Mouse (Mus musculus): Measurements from ENCODE around the gene Krt75. TPM values are rescaled to one million over a fixed set of nuclear protein-coding genes. Genes with fewer than 3 reads are reported as not detected.

Krt75 gene
- total RNA-seq (2021): not detected
- long read RNA-seq, experiment 1: 0 reads
- long read RNA-seq, experiment 2: 0 reads

DNA sequence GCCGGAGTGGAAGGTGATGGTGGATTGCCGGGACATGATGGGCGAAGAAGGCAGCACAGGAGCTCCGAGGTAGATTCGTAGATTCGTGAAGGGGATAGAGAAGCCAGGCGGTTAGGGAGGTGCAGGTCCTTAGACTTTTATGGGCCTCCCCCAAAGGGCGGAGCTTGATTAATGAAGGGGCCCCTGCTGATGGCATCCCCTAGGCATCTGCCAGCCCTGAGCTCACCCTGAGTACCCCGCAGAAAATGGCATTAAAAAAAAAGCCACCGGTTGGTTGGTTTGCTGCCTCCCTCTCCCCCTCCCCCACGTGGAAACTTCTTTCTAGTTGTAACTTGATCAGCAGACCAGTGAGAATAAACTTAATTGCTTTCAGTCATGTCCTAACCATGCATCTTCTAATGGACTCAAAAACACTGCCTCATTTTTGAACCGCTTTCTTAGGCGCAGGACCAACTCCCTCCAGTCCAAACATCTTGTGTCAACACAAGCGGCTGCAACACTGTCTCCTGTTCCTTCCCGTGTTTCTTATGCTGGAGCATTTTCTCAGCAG is at the start of gene Krt75:
TSS of gene Krt75 (minus strand) at position 109 of the 550 bp plus-strand sequence.
- DNase-seq (ENCODE audit: low spot score in 2 of 2): no peak

- no peak for DNase-seq (ENCODE audit: low spot score in 2 of 2)
These were observed 25.4 kb upstream of the Krt75 start for GRCm38 (mm10) chr15:101599123-101599522.

- DNase-seq (ENCODE audit: low spot score in 2 of 2): no peak
These were observed 14.5 kb upstream of the Krt75 start for GRCm38 (mm10) chr15:101588216-101588615.

DNA sequence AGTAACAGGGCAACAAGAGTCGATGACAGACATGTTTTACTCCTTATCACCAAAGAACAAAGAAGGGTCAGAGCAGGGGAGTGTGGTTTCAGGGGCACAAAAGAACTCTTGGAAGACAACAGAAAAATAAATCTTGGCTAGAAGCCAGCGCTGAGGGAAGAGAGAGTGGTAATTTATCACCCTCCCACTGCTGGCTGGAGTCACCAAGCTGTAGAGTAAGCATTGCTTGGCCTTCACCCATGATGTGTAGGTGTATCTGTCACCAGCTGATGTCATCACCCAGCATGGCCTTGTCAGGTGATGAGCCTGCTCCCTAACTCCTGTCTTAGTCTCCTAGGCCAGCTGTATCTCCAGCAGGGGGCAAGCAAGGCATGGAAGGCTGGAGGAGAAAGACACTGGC is 10.8 kb upstream of the Krt75 start:
- DNase-seq (ENCODE audit: low spot score in 2 of 2): no peak

GRCm38 (mm10) chr15:101583211-101583965 is 9.7 kb upstream of the Krt75 start:
- no peak for DNase-seq (ENCODE audit: low spot score in 2 of 2)

DNA sequence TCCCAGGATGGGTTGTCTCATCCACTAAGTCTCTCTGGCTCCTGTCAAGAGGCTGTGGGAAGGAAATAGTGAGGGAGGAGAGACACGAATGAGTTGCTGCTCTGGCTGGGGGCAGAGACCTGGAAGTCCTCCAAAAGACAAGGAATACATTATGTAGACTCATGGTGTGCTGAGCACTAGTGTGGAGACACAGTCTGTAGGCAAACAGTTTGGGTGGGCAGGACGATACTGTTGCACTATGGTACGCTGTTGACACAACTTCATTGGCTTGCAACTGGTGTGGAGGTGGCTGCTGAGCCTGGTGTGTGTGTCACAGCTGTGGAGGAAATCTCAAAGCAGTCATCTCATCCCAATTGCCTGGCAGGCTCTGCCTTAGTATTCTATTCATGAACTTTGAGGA is 8.0 kb upstream of the Krt75 start:
- DNase-seq (ENCODE audit: low spot score in 2 of 2): peak in 1 of 2 experiments; percentile 41

- DNase-seq (ENCODE audit: low spot score in 2 of 2): no peak
These were observed 1.8 kb upstream of the Krt75 start for GRCm38 (mm10) chr15:101575506-101575905.

DNA sequence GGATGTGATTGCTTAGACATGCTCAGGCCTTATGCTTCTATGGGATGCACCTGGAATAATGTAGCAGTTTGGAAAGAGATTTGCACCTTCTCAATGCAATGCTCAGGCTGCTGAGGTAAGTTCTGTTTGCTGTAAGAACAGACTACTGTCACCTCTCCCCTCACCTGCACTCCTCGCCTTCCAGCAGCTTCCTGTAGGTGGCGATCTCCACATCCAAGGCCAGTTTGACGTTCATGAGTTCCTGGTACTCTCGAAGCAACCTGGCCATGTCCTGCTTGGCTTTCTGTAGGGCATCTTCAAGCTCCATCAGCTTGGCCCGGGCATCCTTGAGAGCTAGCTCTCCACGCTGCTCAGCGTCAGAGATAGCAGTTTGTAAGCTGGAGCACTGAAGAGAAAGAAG is 5.9 kb downstream of the Krt75 start:
- DNase-seq (ENCODE audit: low spot score in 2 of 2): no peak

- no peak for DNase-seq (ENCODE audit: low spot score in 2 of 2)
These were observed 10.9 kb downstream of the Krt75 start, which contains the start of gene Krt90 for GRCm38 (mm10) chr15:101562850-101563249. Gene Krt90, minus strand, starts transcription at chr15:101562950.

DNA sequence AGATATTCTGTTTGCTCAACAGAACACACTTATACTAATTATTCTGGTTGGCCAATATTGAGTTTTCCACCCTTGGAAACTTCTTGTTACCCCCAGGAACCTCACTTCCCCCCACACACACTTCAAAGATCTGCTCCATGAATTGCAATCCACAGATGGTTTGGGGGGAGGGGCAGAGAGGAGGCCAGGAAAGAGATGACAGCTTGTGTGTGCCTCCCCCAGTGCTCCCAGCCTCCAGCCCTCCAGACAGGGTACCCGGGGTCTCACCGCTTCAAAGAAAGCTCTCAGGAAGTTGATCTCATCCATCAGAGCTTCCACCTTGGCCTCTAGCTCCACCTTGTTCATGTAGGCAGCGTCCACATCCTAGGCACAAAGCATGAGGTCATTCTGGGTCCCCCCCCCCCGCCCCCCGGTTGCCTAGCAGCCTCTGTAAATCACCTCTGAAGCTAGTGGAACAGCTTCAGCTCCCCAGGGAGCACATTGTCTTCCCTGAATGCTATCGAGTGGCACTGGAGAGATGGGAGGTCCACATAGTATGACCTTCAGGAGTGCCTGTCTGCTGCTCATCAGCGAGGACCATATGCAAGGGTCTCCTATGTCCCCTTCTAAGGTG is 15.6 kb downstream of the Krt75 start:
- DNase-seq (ENCODE audit: low spot score in 2 of 2): no peak

- peak; percentile 33 for DNase-seq (ENCODE audit: low spot score in 2 of 2)
These were observed 20.5 kb downstream of the Krt75 start for GRCm38 (mm10) chr15:101553169-101553568.

DNA sequence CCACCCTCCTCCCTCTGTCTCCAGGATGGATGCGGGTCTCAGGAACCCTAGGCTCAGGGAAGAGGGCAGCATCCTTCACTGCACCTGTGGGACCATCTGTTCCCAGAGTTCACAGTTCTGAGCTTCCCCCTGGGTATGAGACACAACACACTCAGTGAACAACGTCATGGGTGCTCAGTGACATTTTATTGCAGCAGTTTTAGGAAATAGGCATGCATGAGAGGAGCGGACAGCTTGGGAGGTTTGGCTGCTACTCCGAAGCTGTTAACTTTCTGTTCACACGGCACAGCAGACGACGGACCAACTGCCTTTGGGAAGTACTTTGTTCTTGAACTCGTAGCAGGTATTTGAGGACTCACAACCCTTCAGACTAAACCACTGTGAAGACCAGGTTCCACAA is 21.5 kb downstream of the Krt75 start:
- DNase-seq (ENCODE audit: low spot score in 2 of 2): no peak

DNA sequence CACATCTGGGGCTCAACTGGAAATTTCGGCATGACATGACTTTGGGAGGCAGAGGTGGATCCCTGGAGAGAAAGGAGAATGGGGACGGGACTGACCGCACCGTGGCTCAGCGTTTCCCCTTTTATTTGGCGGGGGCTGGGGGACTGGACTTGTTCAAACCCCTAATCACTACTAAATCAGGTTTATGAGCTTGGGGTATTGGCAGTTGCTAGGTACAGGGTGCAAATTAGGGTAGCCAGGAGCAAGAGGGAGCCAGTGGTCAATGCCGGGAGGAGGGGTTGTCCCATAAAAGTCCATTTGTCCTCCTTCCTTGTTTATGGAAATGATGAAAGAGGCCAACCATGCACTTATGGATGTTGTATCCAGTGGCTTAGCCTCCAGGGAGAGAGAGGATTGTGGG is 23.1 kb downstream of the Krt75 start, which contains the start of gene Krt82:
TSS of gene Krt82 (minus strand) at position 101 of the 400 bp plus-strand sequence.
- DNase-seq (ENCODE audit: low spot score in 2 of 2): no peak

GRCm38 (mm10) chr15:101544478-101544877 is 29.2 kb downstream of the Krt75 start:
- no peak for DNase-seq (ENCODE audit: low spot score in 2 of 2)

DNA sequence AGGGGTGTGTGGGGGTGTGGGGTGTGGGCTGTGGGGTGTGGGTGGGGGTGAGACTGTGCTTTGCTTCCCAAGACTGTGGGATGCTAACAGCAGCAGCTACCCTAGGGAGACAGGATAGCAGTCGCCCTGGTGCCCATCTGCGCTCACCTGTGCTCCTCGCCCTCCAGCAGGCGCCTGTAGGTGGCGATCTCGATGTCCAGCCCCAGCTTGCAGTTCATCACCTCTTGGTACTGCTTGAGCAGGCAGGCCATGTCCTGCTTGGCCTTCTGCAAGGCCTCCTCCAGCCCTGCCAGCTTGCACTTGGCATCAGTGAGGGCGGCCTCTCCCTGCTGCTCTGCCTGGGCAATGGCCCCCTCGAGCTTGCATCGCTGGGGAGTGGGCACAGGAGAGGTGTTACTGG is 31.2 kb downstream of the Krt75 start:
- no peak for DNase-seq (ENCODE audit: low spot score in 2 of 2)

DNA sequence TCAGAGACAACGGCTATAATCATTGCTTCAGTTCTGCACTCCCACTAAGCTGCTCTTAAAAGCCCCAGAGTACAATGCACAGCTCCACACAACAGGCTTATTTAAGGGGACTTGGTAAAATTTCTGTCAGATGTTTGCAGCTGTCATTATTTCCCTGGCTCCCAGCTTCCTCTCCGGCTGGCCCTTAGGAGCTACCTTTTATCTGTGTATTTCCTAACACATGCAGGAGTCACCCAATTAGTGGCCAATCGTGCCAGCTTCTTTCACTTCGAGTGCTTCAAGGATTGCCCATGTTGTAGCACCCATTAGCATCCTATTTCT is 35.2 kb downstream of the Krt75 start:
- DNase-seq (ENCODE audit: low spot score in 2 of 2): no peak

DNA sequence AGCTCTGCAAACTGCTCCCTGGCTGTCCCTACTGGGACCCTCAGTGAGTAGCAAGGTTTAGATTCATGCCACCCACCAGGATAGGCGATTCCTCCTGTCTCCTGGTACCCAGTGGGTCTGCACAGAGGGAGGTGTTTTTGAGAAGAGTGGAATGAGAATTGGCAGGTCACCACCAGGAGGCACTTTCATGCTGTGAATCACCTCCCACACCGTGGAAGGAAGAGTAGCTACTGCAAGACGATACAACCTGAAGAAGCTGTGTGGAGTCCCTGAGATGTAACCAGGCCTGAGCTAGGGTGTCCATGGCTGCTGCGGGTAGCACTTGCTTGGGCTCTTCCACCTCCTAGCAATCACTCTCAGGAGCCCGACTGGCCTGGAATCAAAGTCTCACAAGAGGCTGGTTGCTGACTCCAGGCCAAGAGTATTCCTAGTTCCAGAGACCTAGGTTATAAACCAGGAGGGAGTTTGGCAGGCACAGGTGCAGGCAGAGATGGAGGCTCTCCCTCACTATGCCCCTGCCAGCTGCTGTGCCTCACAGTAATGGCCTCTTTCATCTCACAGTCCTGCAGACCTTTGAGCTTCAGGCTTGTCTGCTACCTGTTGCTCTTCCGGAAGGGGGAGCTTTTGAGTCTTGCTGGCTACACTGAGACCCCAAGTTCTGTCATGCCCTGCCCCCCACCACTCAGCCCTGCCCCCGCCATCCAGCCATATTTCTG is 35.7 kb downstream of the Krt75 start:
- no peak for DNase-seq (ENCODE audit: low spot score in 2 of 2)

GRCm38 (mm10) chr15:101536054-101536850 is 37.5 kb downstream of the Krt75 start:
- peak in 1 of 2 experiments; percentile 32 for DNase-seq (ENCODE audit: low spot score in 2 of 2)

GRCm38 (mm10) chr15:101532720-101533119 is 41.0 kb downstream of the Krt75 start, which contains the start of gene Krt84:
Gene Krt84, minus strand, starts transcription at chr15:101532820.
- no peak for DNase-seq (ENCODE audit: low spot score in 2 of 2)

GRCm38 (mm10) chr15:101522556-101523232 is 51.0 kb downstream of the Krt75 start:
- DNase-seq (ENCODE audit: low spot score in 2 of 2): no peak
